Mouse (Mus musculus): Measurements from ENCODE around the gene Dcn. TPM values are rescaled to one million over a fixed set of nuclear protein-coding genes. Genes with fewer than 3 reads are reported as not detected.

Dcn gene
- total RNA-seq (2023; ENCODE audit: inconsistent age): 0.78 to 2.0 TPM (median 0.92 TPM) in 4 replicates

DNA sequence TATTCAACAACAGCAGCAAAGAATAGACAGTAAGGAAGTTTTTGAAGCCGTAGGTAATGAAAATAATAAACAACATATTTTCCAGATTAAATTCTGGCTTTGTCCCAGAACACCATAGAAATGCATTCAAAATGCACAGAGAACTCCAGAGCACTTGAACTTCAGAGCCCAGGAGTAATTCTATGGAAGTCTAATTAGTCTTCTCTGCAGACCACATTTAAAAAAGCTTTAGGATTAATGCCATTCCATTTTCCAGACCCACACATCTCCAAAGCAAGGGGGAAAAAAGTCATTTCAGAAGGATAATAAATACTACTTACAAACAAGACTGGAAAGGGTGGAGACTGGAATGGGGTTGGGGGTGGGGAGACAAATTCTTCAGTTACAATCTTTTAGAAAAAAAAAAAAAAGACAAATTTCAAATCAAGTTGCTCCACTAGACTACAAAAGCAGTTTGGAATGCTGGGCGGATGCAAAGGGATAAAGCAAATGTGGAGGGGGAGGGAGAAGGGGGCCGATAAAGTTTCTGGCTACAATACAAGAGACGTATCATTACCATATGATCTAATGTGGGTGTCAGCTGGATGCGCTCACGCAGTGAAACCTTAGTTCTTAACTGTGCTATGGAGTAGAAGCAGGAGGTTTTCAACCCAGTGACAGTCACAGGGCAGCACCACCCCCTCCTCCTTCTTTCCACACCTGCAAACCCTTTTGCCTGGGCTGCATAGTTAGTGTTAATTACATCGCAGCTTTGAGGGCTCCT lies at the start of gene Dcn:
Dcn (plus strand) TSS at position 606 of the 763 bp plus-strand sequence.

GRCm38 (mm10) chr10:97564957-97565856 lies 85.8 kb downstream of the Dcn start, which contains the start of gene Lum:
Gene Lum, plus strand, starts transcription at chr10:97565128.

Other genes starting within 250 kb of the Dcn start
- not detected in 4 replicates for gene Lum, start 85.5 kb downstream of the Dcn start, total RNA-seq (2023; ENCODE audit: inconsistent age)
- gene Kera, start 127.3 kb downstream of the Dcn start, total RNA-seq (2023; ENCODE audit: inconsistent age): not detected in 4 replicates
- gene Epyc, start 164.5 kb downstream of the Dcn start, total RNA-seq (2023; ENCODE audit: inconsistent age): not detected in 4 replicates
- not detected in 4 replicates for gene Ccer1, start 213.4 kb downstream of the Dcn start, total RNA-seq (2023; ENCODE audit: inconsistent age)
- not detected in 4 replicates for gene C030005K15Rik, start 247.1 kb downstream of the Dcn start, total RNA-seq (2023; ENCODE audit: inconsistent age)

All from B cell, adult (primary cell).